Mouse (Mus musculus) heart, embryonic 15.5 days (tissue): ENCODE measurements at regions not wholly inside any gene's neighbourhood (a gene's known extent, or its start where the extent isn't known, plus 50 kb on each side); places are given as distances from the start of the nearest gene placed in this dataset.
"Not testable (repeated sequence)": the region's sequence is repeated elsewhere in the genome, so short reads cannot be mapped to it uniquely, and the experiment has no call there.

Experiments used
- ATAC-seq: fragments of 200-750 bp; cut with Nextera tagmentation; replicated peaks from 2 replicates; pipeline ENCODE4 v1.8.0; 2017; ENCODE audit warnings: low read depth, moderate TSS enrichment; ENCODE audit not compliant: insufficient number of reproducible peaks, insufficient read depth, low FRiP score
- H3K27ac ChIP-seq: fragments of 300-500 bp; sonication (generic); 2 replicates; pipeline ENCODE4 v1.5.1; 2015; ENCODE audit warnings: mild to moderate bottlenecking, inconsistent platforms
- H3K27me3 ChIP-seq: fragments of 300-500 bp; sonication (generic); 2 replicates; pipeline ENCODE4 v1.6.1; 2015; ENCODE audit warnings: inconsistent platforms
- H3K36me3 ChIP-seq: fragments of 300-500 bp; sonication (generic); 2 replicates; pipeline ENCODE4 v1.6.1; 2015; ENCODE audit warnings: mild to moderate bottlenecking, inconsistent platforms
- H3K4me1 ChIP-seq: fragments of 300-500 bp; sonication (generic); replicated peaks from 2 replicates; pipeline ENCODE4 v1.6.1; 2015; ENCODE audit warnings: inconsistent platforms
- H3K4me2 ChIP-seq: fragments of 300-500 bp; sonication (generic); 2 replicates; pipeline ENCODE4 v1.6.1; 2015; ENCODE audit warnings: inconsistent platforms, mild to moderate bottlenecking, moderate library complexity
- H3K4me3 ChIP-seq: fragments of 300-500 bp; sonication (generic); 2 replicates; pipeline ENCODE4 v1.5.1; 2015; ENCODE audit warnings: mild to moderate bottlenecking, inconsistent platforms
- H3K9ac ChIP-seq: fragments of 300-500 bp; sonication (generic); 2 replicates; pipeline ENCODE4 v1.6.1; 2015; ENCODE audit warnings: mild to moderate bottlenecking, inconsistent platforms
- H3K9me3 ChIP-seq: fragments of 300-500 bp; sonication (generic); replicated peaks from 2 replicates; pipeline ENCODE4 v1.6.1; 2016; ENCODE audit warnings: inconsistent platforms
- WGBS: fragments of 180-500 bp; shearing (Covaris S2); methylation state at CpG from one replicate; pipeline ENCODE4 v1.1.7; 2015; ENCODE audit warnings: mixed read lengths; 5-methylcytosine and 5-hydroxymethylcytosine counted together

- Histone ChIP-seq H3K4me2 (no peak overlapping the region), H3K9ac (no peak overlapping the region), H3K9me3 (no peaks in the 10 kb centered on the region), H3K36me3 (no peaks in the 10 kb centered on the region), H3K27ac (no peak overlapping the region), H3K4me3 (no peak overlapping the region), H3K4me1 (0 out of 2 replicates have a peak, but pooled peaks cover 4% of the 10 kb centered on the region), H3K27me3 (no peaks in the 10 kb centered on the region)
- ATAC-seq = no peak
- 78% methylated on average over 6 of the region's 6 CpGs for WGBS
These were observed 170.6 kb upstream of the Pkdcc start for GRCm38 (mm10) chr17:83044515-83044914.

GRCm38 (mm10) chr17:83049972-83050535, 165.0 kb upstream of the Pkdcc start:
- Histone ChIP-seq H3K9me3 (no peaks in the 10 kb centered on the region), H3K27me3 (no peaks in the 10 kb centered on the region), H3K4me2 (no peak overlapping the region), H3K4me1 (peaks cover 8% of the 10 kb centered on the region), H3K4me3 (no peak overlapping the region), H3K9ac (no peak overlapping the region), H3K36me3 (no peaks in the 10 kb centered on the region), H3K27ac (peak overlapping the region; percentile 49; the same call in 1 of the 2 replicates)
- ATAC-seq = peak; percentile 29; the same call in 1 of the 2 replicates
- WGBS = 44% methylated on average over 13 of the region's 13 CpGs

- no peaks in the 10 kb centered on the region for H3K36me3 ChIP-seq
- no peaks in the 10 kb centered on the region for H3K27me3 ChIP-seq
- H3K9ac ChIP-seq = no peak overlapping the region
- ATAC-seq = no peak
- H3K9me3 ChIP-seq = no peaks in the 10 kb centered on the region
- WGBS = 77% methylated on average over 11 of the region's 11 CpGs
- peaks cover 8% of the 10 kb centered on the region for H3K4me1 ChIP-seq
- no peak overlapping the region for H3K4me2 ChIP-seq
- H3K4me3 ChIP-seq = no peak overlapping the region
- no peak overlapping the region for H3K27ac ChIP-seq
These were observed 164.4 kb upstream of the Pkdcc start for GRCm38 (mm10) chr17:83050591-83051197.

GRCm38 (mm10) chr17:83052613-83053140, 162.4 kb upstream of the Pkdcc start:
- Histone ChIP-seq H3K9ac (no peak overlapping the region), H3K36me3 (no peaks in the 10 kb centered on the region), H3K27ac (no peak overlapping the region), H3K4me2 (no peak overlapping the region), H3K27me3 (no peaks in the 10 kb centered on the region), H3K4me3 (no peak overlapping the region), H3K9me3 (no peaks in the 10 kb centered on the region), H3K4me1 (peaks cover 8% of the 10 kb centered on the region)
- ATAC-seq = no peak
- 60% methylated on average over 6 of the region's 6 CpGs for WGBS

GRCm38 (mm10) chr17:83057832-83058231, 157.3 kb upstream of the Pkdcc start:
- 31% methylated on average over 3 of the region's 3 CpGs for WGBS
- H3K36me3 ChIP-seq = no peaks in the 10 kb centered on the region
- H3K4me1 ChIP-seq = no peaks in the 10 kb centered on the region
- H3K4me3 ChIP-seq = no peak overlapping the region
- no peaks in the 10 kb centered on the region for H3K27me3 ChIP-seq
- no peaks in the 10 kb centered on the region for H3K9me3 ChIP-seq
- no peak overlapping the region for H3K4me2 ChIP-seq
- no peak for ATAC-seq
- H3K27ac ChIP-seq = no peak overlapping the region
- H3K9ac ChIP-seq = no peak overlapping the region

GRCm38 (mm10) chr17:83061843-83062242, 153.2 kb upstream of the Pkdcc start:
- Histone ChIP-seq H3K4me2 (no peak overlapping the region), H3K9ac (no peak overlapping the region), H3K4me1 (no peaks in the 10 kb centered on the region), H3K27ac (no peak overlapping the region), H3K36me3 (no peaks in the 10 kb centered on the region), H3K9me3 (no peaks in the 10 kb centered on the region), H3K4me3 (no peak overlapping the region), H3K27me3 (no peaks in the 10 kb centered on the region)
- 65% methylated on average over 6 of the region's 6 CpGs for WGBS
- ATAC-seq = no peak

GRCm38 (mm10) chr17:83063848-83064247, 151.2 kb upstream of the Pkdcc start:
- H3K4me2 ChIP-seq = no peak overlapping the region
- peaks cover 5% of the 10 kb centered on the region for H3K4me1 ChIP-seq
- ATAC-seq = no peak
- 49% methylated on average over 4 of the region's 4 CpGs for WGBS
- H3K27me3 ChIP-seq = no peaks in the 10 kb centered on the region
- H3K9ac ChIP-seq = no peak overlapping the region
- H3K9me3 ChIP-seq = no peaks in the 10 kb centered on the region
- no peak overlapping the region for H3K27ac ChIP-seq
- H3K36me3 ChIP-seq = no peaks in the 10 kb centered on the region
- no peak overlapping the region for H3K4me3 ChIP-seq

GRCm38 (mm10) chr17:83064376-83064775, 150.7 kb upstream of the Pkdcc start:
- 42% methylated on average over 12 of the region's 12 CpGs for WGBS

GRCm38 (mm10) chr17:83069246-83069645, 145.8 kb upstream of the Pkdcc start:
- 20% methylated on average over 4 of the region's 4 CpGs for WGBS
- Histone ChIP-seq H3K9me3 (no peaks in the 10 kb centered on the region), H3K4me3 (no peak overlapping the region), H3K4me2 (no peak overlapping the region), H3K36me3 (no peaks in the 10 kb centered on the region), H3K9ac (no peak overlapping the region), H3K4me1 (peaks cover 33% of the 10 kb centered on the region), H3K27me3 (no peaks in the 10 kb centered on the region), H3K27ac (peak overlapping the region; percentile 55)
- peak; percentile 30; the same call in 1 of the 2 replicates for ATAC-seq

More at GRCm38 (mm10) chr17:83064376-83064775, 150.7 kb upstream of the Pkdcc start:
- not testable (repeated sequence) for H3K9me3 ChIP-seq, H3K9ac ChIP-seq, H3K4me2 ChIP-seq, H3K27me3 ChIP-seq, ATAC-seq, H3K4me1 ChIP-seq, H3K36me3 ChIP-seq, H3K27ac ChIP-seq, H3K4me3 ChIP-seq

- 37% methylated on average over 6 of the region's 6 CpGs for WGBS
- H3K9me3 ChIP-seq = no peaks in the 10 kb centered on the region
- no peak overlapping the region; the same call in 1 of the 2 replicates for H3K27ac ChIP-seq
- ATAC-seq = no peak
- no peaks in the 10 kb centered on the region for H3K36me3 ChIP-seq
- peaks cover 36% of the 10 kb centered on the region for H3K4me1 ChIP-seq
- no peak overlapping the region for H3K9ac ChIP-seq
- H3K27me3 ChIP-seq = no peaks in the 10 kb centered on the region
- H3K4me3 ChIP-seq = no peak overlapping the region
- H3K4me2 ChIP-seq = no peak overlapping the region
These were observed 143.3 kb upstream of the Pkdcc start for GRCm38 (mm10) chr17:83071746-83072145.

GRCm38 (mm10) chr17:83072175-83072574, 142.9 kb upstream of the Pkdcc start:
- ATAC-seq = no peak
- Histone ChIP-seq H3K9me3 (no peaks in the 10 kb centered on the region), H3K4me3 (no peak overlapping the region), H3K4me2 (no peak overlapping the region), H3K4me1 (peaks cover 36% of the 10 kb centered on the region), H3K27me3 (no peaks in the 10 kb centered on the region), H3K36me3 (no peaks in the 10 kb centered on the region), H3K9ac (no peak overlapping the region), H3K27ac (peak overlapping the region; percentile 28)
- WGBS = 15% methylated on average over 4 of the region's 4 CpGs

GRCm38 (mm10) chr17:83074893-83075292, 140.2 kb upstream of the Pkdcc start:
- Histone ChIP-seq H3K4me2 (no peak overlapping the region), H3K27me3 (no peaks in the 10 kb centered on the region), H3K36me3 (no peaks in the 10 kb centered on the region), H3K9me3 (no peaks in the 10 kb centered on the region), H3K4me1 (peaks cover 42% of the 10 kb centered on the region), H3K4me3 (no peak overlapping the region), H3K27ac (no peak overlapping the region), H3K9ac (no peak overlapping the region)
- no peak for ATAC-seq
- WGBS = 48% methylated on average over 5 of the region's 5 CpGs
